Mouse (Mus musculus): ENCODE results near the gene Slc25a47. TPM values are rescaled to one million over a fixed set of nuclear protein-coding genes. Genes with fewer than 3 reads are reported as not detected.
A peak's percentile ranks its signal among the peaks of the same experiment; 100 is the strongest.

The Slc25a47 gene
- polyA plus RNA-seq, 1 experiment from 2014 or later, result 4.3 TPM

MicroRNAs within 50 kb of the gene (microRNA counts, 519-probe panel; counts per million panel counts)
- microRNA mmu-miR-345-3p, result not detected
- microRNA mmu-miR-345-5p, result 2,297 counts per million, percentile 40 among the panel's probes with 10 or more counts

Small RNA genes lying within 50 kb of the gene (microRNA-seq; reads per million reads assigned to microRNA genes)
- 68.1 reads per million, percentile 45 among the genes with 10 or more reads in this experiment for gene Mir345

Other genes starting within 250 kb of the Slc25a47 start
- 0.54 and 2.1 TPM in 2 replicates for gene Degs2, start 133.7 kb upstream of the Slc25a47 start, polyA plus RNA-seq (2015; fragmentation: Nextera tagmentation; extraction: Ambion mirVana)
- gene Yy1, start 43.1 kb upstream of the Slc25a47 start, polyA plus RNA-seq (2015; fragmentation: Nextera tagmentation; extraction: Ambion mirVana), result 10.5 and 13.1 TPM in 2 replicates
- 3.1 and 5.3 TPM in 2 replicates for gene Slc25a29, start 163 bp upstream of the Slc25a47 start, polyA plus RNA-seq (2015; fragmentation: Nextera tagmentation; extraction: Ambion mirVana)
- gene Wdr25, start 57.6 kb downstream of the Slc25a47 start, polyA plus RNA-seq (2015; fragmentation: Nextera tagmentation; extraction: Ambion mirVana), result 3.8 and 6.9 TPM in 2 replicates
- 46.6 and 57.7 TPM in 2 replicates for gene Wars, start 58.1 kb downstream of the Slc25a47 start, polyA plus RNA-seq (2015; fragmentation: Nextera tagmentation; extraction: Ambion mirVana)
- gene Begain, start 232.2 kb downstream of the Slc25a47 start, polyA plus RNA-seq (2015; fragmentation: Nextera tagmentation; extraction: Ambion mirVana), result 1.5 and 3.2 TPM in 2 replicates

Measured in heart, embryonic 15.5 days (tissue).